9 mouse cellular contexts compared by ENCODE assay signal in genomic region chr17:88329715-88330114, GRCm38 (mm10).
DNase-seq lines count a peak whose midpoint lies in the region; ATAC-seq and TF ChIP-seq lines count a peak whose summit lies in the region.
"Had no signal": no experiment of that assay in that cellular context is flagged by ENCODE, and none has a peak within 500 bp of the region (broad histone marks: within the 10 kb centered on the region; RNA-seq: fewer than 3 reads in every experiment).

No protein-coding gene starts in this region.

- 0 out of 2 replicates have a peak, but pooled peaks cover 4% of the 10 kb centered on the region for H3K9me3 ChIP-seq in liver, embryonic 12.5 days (replicated peaks)

- H3K36me3 ChIP-seq in liver, adult 2 months (ENCODE audit: control insufficient read depth, insufficient read depth, low read length), result no peaks in the 10 kb centered on the region
- H3K36me3 ChIP-seq in liver, embryonic 12.5 days, result no peaks in the 10 kb centered on the region
- H3K36me3 ChIP-seq: liver, embryonic 15.5 days had no signal

- H3K27me3 ChIP-seq in liver, adult 2 months (ENCODE audit: control insufficient read depth, insufficient read depth, low read length), result no peaks in the 10 kb centered on the region
- no peaks in the 10 kb centered on the region for H3K27me3 ChIP-seq in liver, embryonic 12.5 days (replicated peaks)
- H3K27me3 ChIP-seq: liver, embryonic 15.5 days had no signal

- no peak for ATAC-seq in liver, embryonic 12.5 days
- no peak for ATAC-seq in CD4-positive, CD25-positive, alpha-beta regulatory T cell, adult 4 months

- no peak overlapping the region for H3K4me2 ChIP-seq in liver, embryonic 12.5 days
- H3K4me2 ChIP-seq: liver, embryonic 15.5 days had no signal

- H3K4me1 ChIP-seq in liver, adult 2 months (ENCODE audit: control insufficient read depth, insufficient read depth, low read length), result 0 out of 2 replicates have a peak, but pooled peaks cover 1% of the 10 kb centered on the region
- no peaks in the 10 kb centered on the region for H3K4me1 ChIP-seq in liver, embryonic 12.5 days

- no peak overlapping the region for H3K9ac ChIP-seq in liver, adult 2 months (ENCODE audit: low read depth, low read length)
- H3K9ac ChIP-seq in liver, embryonic 12.5 days, result no peak overlapping the region
- H3K9ac ChIP-seq: liver, embryonic 15.5 days had no signal

- DNase-seq in liver, adult 2 months (ENCODE audit: extremely low read depth, low read depth, low spot score), result peak; percentile 29
- DNase-seq in brain, embryonic 14.5 days (ENCODE audit: low read depth), result peak; percentile 51
- peak; percentile 72 for DNase-seq in gastrocnemius, postnatal 10 days
- DNase-seq in kidney, postnatal 25 days, result peak; percentile 79 to 81
- peak; percentile 66 for DNase-seq in testis, postnatal 10 days (ENCODE audit: low spot score)
- DNase-seq in thymus, postnatal 25 days, result no peak

- no peak overlapping the region for H3K4me3 ChIP-seq in liver, adult 2 months (ENCODE audit: insufficient read depth, low read depth, low read length)
- no peak overlapping the region for H3K4me3 ChIP-seq in liver, embryonic 12.5 days
- H3K4me3 ChIP-seq: liver, embryonic 15.5 days had no signal

- no peak overlapping the region for H3K27ac ChIP-seq in liver, adult 2 months (replicated peaks; ENCODE audit: insufficient read depth, low read depth, low read length)
- no peak overlapping the region for H3K27ac ChIP-seq in liver, embryonic 12.5 days
- H3K27ac ChIP-seq: liver, embryonic 15.5 days had no signal

- no peak for TF ChIP-seq POLR2A in liver, adult 2 months (IDR thresholded peaks at IDR 0.05; ENCODE audit: extremely low read depth, insufficient read depth, low read length)
- no peak for TF ChIP-seq POLR2A in brain, embryonic 14.5 days (IDR thresholded peaks at IDR 0.05; ENCODE audit: borderline replicate concordance, extremely low read depth, insufficient read depth, insufficient read length, poor library complexity, severe bottlenecking)

- 86% methylated on average over 9 of the region's 9 CpGs for WGBS in liver, adult 2 months
- WGBS in liver, embryonic 12.5 days (ENCODE audit: insufficient replicate concordance), result 75% methylated on average over 9 of the region's 9 CpGs

- TF ChIP-seq CTCF in liver, adult 2 months (IDR thresholded peaks at IDR 0.05; ENCODE audit: low read depth, low read length), result no peak
- no peak for TF ChIP-seq CTCF in brain, embryonic 14.5 days (IDR thresholded peaks at IDR 0.05; ENCODE audit: borderline replicate concordance, extremely low read depth, insufficient read depth, insufficient read length)

- H3K79me2 ChIP-seq in liver, adult 2 months (ENCODE audit: control insufficient read depth, insufficient read depth, low read length), result no peaks in the 10 kb centered on the region
